Mouse (Mus musculus): ENCODE measurements around the gene Wfdc1.

Wfdc1 gene

DNA sequence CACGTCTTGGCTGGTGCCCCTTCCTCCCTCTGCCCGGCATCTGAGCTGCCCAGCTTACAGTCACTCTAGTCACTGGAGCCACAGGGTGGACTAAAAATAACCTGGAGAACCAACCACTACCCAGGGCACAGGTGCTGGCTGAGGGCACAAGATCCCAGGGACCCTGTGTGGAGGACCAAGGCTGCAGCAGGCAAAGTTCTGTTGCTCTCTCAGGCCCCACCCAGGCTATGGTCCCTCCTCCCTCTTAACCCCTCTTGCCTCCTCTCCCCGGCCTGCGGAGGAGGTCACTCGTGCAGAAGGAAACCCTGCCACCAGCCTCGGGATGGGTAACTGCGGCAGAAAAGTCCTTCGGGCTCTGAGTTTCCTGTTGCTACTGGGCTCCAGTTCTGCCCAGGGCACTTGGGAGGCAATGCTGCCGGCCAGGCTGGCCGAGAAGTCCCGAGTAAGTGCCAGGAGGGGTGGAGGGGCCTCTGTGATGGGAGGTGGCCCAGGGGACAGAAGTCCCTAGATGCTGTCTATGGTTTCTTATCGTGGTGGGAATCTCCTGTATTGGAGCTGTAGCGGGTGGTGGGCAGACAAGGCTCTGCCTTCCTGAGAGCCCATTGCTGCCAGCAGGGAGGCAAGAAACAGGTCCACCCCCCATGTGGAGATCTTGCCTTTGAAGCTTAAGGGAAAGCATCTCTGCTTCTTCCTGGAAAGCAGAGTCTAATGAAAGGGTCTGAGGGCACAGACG is at the start of gene Wfdc1:
TSS of gene Wfdc1 (plus strand) at position 147 of the 733 bp plus-strand sequence.
- DNase-seq (ENCODE audit: low spot score in 2 of 2): peak in 1 of 2 experiments; percentile 47

DNA sequence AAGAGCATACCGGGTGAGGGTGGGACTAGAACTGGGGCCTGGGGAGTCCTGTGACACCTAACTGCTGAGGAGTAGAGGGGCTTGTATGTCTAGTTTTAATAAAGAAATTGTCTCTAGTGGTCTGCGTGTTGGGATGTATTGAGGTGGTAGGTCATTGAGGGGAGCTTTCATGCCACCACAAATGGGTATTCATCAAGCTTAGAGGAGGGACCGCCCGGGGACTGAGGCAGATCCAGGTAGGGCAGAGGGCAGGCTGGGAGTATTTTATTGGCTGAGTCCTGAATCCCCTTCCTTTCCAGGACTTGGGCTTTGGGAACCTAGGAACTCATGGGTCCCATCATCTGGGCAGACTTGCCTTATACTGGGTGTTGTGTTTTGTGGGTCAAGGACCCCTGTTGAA is 49.4 kb upstream of the Wfdc1 start:
- no peak for DNase-seq (ENCODE audit: low spot score in 2 of 2)

DNA sequence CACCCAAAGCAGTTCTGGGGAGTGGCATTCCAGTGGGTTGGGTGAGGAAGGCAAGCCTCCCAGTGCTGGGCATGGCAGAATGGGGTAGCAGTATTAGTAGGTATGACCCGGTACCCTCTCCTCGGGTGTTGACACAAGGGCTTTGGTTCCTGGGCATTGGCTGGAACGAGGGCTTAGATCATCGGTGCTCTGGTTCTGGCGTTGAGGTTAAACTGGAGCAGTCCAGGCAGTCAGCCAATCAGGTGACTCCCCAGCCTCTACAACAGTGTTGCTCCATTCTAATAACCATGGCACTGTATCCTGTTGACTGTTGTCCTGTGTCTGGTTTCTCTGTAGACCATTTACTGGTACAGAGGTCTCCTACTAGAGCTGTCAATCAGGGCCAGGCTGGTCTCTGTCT is 48.6 kb upstream of the Wfdc1 start:
- DNase-seq (ENCODE audit: low spot score in 2 of 2): no peak

DNA sequence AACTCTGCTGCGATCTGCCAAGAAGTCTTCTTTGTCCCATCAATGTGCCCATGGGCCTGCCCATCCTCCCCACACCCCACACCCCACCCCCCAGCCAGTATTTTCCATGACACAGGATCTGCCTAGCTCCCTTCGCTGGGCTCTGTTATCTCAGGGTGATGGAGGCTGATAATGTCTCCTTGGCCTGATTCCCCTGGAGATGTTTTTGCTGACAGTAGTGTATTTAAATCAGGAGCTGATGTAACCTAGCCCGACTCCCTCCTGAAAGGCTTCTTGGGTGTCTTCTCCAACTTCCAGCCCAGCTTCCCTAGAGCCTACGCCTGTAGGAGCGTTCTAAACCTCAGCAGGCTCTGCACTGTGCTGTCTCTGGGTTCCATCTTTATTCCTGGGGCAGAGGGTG is 47.3 kb upstream of the Wfdc1 start:
- no peak for DNase-seq (ENCODE audit: low spot score in 2 of 2)

DNA sequence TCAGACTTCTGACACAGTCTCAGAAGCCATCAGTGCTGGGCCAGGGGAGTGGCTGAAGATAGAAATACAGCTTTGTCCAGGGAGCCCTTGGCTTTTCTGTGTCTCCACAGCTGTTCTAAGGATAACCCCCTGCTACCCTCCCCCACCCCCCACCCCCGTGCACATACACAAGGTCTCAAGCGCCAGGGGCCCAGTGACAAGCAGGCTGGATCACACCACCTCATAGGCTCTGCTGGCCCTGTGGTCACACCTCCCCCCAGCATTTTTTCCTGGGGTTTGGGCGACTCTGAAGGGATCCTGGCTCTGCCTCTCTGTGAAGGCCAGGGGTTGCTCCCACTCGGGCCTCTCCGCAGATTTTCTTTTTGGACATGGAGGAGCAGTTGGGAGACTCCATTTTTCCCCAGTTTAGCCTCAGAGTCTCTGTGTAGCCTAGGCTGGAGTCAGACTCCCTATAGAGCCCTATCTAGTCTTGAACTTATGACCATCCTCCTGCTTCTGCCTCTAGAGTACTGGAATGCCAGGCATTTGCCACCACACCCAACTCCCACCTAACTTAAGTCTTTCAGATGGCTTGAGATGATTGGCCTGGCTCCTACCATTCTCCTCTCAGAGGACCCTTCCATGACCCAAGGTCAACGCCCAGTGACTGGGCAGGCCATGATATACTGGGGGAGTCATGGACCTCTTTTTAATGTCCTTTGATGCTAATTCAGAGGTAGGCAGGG is 45.9 kb upstream of the Wfdc1 start:
- DNase-seq (ENCODE audit: low spot score in 2 of 2): no peak

DNA sequence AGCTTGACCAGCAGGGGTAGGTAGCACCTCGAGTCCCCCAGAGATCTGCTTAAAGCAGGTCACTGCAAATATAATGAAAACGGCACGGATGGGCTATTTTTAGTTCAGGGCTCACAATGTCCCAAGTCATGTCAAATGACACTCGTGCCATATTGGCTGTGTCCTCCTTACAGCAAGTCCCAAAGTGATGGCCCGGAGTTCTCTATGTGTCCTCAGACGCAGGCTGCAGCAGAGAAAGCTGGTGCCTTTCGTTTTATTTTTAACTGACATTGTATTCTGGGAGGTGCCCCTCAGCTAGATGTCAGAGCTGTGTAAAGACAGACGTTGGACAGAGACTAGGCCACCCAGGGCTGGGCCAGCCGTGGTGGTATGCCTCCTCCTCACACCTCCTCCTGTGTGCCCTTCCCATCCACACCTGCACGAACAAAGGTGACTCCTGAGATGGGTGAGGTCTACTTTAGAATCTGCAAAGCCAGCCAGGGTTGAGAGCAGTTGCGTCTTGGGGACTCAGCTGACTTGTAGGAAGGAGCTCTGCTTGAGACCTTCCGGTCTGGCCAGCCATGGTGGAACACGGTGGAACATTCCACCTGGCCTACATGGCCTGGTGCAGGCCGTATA is 45.2 kb upstream of the Wfdc1 start:
- no peak for DNase-seq (ENCODE audit: low spot score in 2 of 2)

DNA sequence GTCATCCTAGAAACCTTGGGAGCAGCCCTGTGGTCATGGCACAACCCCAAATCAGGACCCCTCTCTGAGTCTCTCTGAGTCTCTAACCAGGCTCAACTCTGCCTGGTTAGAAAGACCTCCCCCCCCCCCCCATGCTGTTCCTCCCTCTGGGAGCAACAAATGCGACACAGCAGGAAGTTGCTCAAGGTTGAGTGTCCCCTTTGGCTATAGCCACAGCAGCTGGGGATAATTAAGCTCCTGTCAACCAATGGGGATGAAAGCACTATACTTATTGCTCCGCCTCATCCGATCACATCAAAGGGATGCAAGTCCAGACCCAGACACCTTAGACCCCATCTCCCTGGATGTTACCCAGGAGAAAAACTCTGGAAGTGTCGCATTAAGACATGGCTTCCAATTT is 43.6 kb upstream of the Wfdc1 start:
- DNase-seq (ENCODE audit: low spot score in 2 of 2): no peak

DNA sequence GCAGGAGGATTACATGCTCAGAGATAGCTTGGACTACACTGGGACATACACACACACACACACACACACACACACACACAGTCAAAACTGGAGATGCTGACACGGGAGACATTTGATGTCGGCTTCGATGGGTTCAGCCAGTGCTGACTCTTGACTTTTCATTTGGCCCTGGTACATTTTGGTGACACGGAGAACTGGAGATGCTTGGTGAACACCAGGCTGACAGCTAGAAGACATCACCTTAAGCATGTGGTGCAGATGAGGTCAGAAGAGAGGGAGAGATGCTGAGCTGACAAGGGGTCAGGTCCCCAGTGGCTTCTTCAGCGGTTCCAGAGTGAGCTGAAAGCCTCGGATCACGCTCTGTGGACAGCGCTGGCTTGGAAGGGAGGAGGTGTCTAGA is 43.1 kb upstream of the Wfdc1 start:
- no peak for DNase-seq (ENCODE audit: low spot score in 2 of 2)

DNA sequence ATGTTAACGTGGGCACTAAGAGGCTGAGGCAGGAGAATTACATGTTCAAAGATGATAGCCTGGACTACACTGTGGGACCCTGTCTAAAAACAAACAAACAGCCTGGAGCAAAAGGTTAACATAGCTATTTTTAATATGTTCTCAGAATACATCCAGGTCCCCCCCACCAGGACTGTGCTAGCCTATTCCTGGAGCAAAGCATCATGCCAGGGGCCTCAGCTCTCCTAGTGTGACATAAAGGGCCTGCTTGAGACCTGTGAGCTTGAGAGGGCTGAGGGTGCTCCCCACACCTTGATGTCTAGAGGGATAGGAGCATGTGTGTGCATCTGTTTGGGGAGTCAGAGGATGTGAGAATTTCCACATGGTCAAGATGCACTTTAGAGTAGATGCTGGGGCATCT is 42.4 kb upstream of the Wfdc1 start:
- no peak for DNase-seq (ENCODE audit: low spot score in 2 of 2)

DNA sequence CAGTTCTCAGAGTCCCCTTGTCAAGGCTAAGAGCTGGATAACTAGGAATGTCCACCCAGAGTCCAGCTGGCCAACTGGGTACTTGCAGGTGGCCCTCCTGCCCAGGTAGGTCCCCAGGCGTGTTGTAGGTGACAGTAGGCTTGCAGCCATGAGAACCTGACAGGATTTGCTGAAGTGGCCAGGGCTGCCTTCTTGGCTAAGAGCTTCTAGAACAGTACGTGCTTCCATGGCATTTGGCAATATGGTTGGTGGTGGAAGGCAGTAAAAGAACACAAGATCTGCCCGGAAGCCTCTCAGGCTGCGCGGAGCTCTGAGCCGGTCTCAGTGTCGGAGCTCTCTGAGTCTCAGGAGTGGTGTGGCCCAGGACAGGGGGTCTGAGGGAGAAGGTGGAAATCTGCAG is 41.2 kb upstream of the Wfdc1 start:
- DNase-seq (ENCODE audit: low spot score in 2 of 2): no peak

DNA sequence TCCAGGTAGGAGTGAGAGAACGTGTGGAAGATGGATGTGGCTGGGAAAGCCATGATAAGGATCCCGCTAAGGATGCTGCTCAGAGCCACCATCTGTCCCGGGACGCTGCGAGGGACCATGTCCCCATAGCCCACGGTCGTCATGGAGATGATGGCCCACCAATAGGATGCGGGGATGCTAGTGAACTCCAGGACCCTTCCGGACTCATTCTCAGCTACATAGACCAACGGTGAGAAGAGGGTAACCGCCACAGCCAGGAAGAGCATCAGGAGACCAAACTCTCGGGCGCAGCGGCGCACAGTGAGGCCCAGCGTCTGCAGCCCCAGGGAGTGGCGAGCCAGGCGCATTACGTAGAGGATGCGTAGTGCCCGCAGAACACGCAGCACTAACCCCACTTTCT is 40.4 kb upstream of the Wfdc1 start:
- no peak for DNase-seq (ENCODE audit: low spot score in 2 of 2)

DNA sequence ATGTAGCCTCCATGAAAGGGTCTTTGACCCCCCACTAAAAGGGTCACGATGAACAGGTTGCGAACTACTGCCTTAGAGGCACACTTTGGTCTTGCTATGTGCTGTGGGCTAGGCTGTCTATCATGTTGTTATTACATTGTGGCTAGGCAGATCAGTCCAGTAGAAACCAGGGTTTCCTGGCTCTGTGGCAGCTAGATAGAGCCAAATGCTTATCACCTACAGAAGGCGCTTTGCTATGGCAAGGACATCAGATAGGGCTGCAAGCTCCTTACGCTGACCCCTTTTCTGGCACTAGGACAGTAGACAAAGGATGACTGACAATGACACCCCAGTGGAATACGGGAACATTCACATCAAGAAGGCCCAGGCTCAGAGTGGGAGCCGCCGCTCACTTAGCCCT is 39.0 kb upstream of the Wfdc1 start:
- no peak for DNase-seq (ENCODE audit: low spot score in 2 of 2)

DNA sequence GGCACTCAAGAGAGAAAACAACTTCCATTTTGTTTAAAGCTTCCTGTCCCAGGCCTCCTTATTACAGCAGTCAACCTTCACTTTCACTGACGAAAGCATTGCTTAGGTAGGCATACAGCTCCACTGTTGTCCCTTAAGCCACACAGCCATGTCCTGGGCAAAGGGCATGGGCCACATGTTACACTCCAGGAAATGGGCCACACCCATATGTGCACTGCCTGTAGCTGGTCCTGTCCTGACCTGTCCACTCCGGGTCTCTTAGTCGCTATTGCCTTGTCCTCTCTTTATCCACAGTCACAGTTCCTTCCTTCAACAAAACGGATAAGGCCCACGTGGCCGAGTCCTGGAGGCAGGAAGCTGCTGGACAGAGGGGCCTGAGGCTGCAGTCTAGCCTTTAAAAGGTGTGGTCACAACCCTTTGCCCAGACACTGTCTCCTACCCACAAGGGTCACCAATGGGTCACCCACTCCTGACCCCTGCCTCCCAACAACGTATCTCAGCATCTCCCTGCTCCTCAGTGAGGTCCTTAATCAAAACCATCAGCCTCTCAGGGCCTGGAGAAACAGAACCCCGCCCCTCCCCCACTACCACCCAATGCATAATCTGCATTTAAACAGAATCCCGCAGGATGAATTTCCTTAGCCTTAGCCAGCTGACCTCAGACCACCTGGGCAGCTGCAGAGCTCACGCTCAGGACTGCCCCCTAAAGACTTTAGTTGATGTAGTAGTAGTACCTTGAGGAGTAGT is 38.4 kb upstream of the Wfdc1 start:
- no peak for DNase-seq (ENCODE audit: low spot score in 2 of 2)

DNA sequence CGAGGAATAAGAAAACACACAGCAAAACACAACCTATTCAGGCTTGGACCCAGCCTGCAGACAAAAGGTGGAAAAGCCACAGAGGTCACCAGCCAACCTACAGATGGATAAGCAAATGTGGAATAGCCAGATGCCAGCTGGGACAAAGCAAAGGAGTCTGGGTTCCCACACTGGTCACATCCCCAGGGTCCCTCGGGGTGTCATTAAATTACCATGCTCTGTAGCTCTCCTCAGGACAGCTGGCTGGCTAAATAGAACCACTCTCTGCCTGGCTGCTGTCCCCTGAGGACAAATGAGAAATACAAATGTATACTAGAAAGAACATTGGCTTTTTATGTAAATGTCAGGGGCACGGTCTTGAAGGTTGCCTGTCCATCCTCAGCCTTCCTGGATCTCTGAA is 35.3 kb upstream of the Wfdc1 start:
- no peak for DNase-seq (ENCODE audit: low spot score in 2 of 2)

DNA sequence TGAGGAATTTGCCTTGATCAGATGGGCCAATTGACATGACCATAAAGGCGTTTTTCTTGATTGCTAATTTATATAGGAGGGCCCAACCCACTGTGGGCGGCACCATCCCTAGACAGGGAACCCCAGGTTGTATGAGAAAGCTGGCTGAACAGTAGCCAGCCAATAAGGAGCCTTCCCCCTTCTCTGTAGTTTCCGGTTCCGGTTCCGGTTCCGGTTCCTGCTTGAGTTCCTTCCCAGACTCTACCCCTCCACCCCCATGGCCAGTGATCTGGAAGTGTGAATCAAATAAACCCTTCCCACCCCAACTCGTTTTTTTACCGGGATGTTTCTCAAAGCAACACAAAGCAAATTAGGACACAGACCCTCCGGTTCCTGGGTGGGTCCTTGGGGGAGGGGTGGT is 33.9 kb upstream of the Wfdc1 start:
- DNase-seq (ENCODE audit: low spot score in 2 of 2): no peak

DNA sequence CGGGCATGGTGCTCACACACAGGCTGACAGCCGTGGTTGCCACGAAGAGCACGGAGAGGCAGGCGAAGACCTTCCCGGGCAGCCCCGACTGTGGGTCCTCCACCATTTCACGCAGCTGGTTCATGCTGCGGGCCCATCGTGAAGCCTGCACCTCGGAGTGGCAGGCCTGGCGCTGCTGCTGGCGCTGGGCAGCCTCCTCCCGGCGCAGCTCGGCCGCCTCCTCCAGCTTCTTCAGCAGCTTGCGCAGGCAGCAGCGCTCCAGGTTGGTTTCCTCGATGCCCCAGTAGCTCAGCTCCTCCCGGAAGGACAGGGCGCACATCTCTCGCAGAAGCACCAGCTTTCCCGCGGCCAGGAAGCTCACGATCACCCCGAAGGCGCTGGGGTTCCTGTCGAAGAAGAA is 33.3 kb upstream of the Wfdc1 start:
- DNase-seq (ENCODE audit: low spot score in 2 of 2): no peak

DNA sequence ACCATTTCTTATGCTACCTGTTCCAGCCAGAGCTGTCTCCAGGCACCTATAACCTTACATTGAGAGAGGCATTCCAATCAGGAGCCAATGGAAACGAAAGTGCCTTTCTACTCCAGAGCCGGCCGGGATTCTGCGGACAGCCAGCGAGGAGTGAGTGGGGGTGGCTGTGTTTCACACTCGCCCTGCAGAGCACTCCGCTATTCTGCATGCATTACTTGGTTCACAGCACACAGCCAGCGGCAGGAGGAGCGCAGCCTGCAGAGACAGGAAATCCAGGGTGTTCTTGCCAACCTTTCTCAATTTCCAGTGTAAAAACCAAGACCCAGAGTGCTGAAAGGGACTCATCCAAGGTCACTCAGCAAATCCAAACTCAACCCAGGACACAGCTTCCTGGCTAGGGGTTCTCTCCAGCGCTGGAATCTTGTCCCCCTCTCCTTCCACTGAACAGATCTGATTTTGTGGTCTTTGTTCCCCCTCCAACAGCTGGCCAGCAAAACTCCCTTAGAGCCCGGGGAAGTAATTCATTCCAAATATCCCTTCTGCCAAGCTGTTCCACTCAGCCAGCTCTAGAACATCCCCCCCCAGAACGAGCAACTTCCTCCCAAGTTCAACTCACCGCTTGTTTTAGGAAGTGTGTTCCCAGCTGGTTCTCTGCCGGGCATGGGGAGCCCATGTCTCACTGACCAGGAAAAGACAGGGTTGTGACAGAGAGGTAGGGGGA is 31.4 kb upstream of the Wfdc1 start:
- no peak for DNase-seq (ENCODE audit: low spot score in 2 of 2)

DNA sequence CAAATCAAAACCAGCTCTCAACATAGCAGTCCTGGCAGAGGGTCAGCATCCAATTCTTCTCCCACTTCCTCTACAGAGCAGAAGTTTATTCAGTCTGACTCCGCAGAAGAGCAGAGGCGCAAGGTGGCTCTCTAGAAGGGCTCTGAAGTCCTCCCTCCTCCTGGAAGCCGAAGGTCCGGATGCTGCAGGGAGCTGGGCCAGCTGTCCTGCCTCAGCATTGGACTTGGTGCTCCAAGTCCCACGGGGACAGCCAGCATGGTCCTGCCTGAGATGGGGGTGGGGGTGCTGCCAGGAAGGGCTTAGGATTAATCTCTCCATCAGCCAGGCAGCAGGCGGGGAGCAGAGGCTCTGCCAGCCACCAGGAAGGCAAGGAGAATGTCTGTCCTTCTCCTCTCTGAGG is 30.8 kb upstream of the Wfdc1 start, which contains the start of gene Kcng4:
TSS of gene Kcng4 (minus strand) at position 303 of the 400 bp plus-strand sequence.
- DNase-seq (ENCODE audit: low spot score in 2 of 2): no peak

DNA sequence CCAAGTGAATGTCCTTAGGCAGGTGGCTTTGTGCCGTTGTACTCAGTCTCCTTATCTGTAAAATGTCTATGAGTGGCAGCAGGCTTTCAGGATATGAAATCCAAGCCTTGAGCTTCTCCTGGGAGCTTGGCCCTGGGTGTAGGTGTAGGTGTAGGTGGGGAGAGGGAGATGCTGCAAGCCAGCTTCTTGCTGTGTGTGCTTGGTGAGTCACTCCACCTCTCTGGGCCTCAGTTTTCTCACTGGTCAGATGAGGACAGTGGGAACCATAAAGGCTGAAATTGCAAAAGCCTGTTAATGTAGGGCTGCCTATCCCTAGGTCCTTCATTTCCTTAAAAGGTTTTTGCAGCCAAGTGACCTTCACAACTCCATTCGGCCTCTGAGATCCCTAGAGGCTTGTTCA is 30.2 kb upstream of the Wfdc1 start:
- DNase-seq (ENCODE audit: low spot score in 2 of 2): no peak

DNA sequence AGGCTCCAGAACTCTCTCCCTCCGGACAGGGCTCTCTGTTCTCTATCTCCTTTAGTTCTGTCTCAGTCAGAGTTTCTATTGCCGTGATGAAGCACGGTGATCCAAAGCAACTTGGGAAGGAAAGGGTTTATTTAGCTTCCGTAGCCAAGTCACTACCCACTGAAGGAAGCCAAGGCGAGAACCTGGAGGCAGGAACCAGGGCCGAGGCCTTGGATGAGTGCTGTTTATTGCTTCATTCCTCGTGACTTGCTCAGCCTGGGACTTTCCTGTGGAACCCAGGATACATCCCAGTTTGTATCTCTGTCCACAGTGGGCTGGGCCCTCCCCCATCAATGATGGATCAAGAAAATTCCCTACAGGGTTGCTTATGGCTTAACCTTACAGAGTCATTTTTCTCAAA is 29.4 kb upstream of the Wfdc1 start:
- no peak for DNase-seq (ENCODE audit: low spot score in 2 of 2)

DNA sequence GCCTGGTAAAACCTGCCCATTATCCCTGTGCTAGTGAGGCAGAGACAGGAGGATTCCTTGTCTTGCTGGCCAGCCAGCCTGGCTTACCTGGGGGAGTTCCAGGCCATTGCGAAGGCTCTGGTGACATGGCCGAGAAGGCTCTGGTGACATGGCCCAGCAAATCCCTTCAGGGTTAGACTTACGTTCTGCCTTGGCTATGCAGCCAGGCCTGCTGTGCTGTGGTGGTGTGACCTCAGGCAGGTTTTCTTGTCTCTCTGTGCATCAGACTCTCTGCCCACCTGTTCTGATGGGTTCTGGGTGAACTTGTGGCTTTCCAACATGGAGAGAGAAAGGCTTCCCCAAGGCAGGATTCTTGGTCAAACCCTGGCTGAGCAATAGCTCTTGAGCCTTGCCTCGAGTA is 28.8 kb upstream of the Wfdc1 start:
- DNase-seq (ENCODE audit: low spot score in 2 of 2): no peak

DNA sequence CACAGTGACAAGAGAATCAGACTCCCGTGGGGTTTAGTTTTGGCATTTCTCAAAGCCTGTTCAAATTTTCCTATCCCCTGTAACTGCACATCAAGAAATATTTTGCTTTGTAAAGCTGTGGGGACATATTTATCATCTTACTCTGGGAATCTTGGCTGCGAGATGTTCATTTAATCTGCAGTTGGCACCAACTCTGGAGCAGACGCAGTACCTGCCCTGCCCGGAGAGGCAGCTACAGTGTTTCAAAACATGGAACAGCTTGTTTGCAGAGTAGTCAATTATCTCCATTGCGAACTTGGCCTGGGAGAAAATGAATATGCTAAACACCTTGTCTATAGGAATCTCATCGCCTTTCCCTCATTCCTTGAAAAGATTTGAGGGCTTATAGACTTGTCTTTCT is 27.9 kb upstream of the Wfdc1 start:
- no peak for DNase-seq (ENCODE audit: low spot score in 2 of 2)

Data from urinary bladder, postnatal 4 days (tissue).